Mouse (Mus musculus) adrenal gland, postnatal 25 days (tissue): ENCODE data around the gene Sptbn4. TPM values are rescaled to one million over a fixed set of nuclear protein-coding genes. Genes with fewer than 3 reads are reported as not detected.
A peak's percentile ranks its signal among the peaks of the same experiment; 100 is the strongest.

Experiments used
- DNase-seq: peaks from one replicate; pipeline ENCODE4 v3.0.0; 2021; ENCODE audit warnings: mixed read lengths
- total RNA-seq: library from RNA; stranded (reverse); gene quantifications from 2 replicates; pipeline ENCODE4 v1.2.3, GENCODE M21; 2021

Sptbn4 gene
- total RNA-seq, 1 experiment from 2014 or later, result 2.1 TPM

DNA sequence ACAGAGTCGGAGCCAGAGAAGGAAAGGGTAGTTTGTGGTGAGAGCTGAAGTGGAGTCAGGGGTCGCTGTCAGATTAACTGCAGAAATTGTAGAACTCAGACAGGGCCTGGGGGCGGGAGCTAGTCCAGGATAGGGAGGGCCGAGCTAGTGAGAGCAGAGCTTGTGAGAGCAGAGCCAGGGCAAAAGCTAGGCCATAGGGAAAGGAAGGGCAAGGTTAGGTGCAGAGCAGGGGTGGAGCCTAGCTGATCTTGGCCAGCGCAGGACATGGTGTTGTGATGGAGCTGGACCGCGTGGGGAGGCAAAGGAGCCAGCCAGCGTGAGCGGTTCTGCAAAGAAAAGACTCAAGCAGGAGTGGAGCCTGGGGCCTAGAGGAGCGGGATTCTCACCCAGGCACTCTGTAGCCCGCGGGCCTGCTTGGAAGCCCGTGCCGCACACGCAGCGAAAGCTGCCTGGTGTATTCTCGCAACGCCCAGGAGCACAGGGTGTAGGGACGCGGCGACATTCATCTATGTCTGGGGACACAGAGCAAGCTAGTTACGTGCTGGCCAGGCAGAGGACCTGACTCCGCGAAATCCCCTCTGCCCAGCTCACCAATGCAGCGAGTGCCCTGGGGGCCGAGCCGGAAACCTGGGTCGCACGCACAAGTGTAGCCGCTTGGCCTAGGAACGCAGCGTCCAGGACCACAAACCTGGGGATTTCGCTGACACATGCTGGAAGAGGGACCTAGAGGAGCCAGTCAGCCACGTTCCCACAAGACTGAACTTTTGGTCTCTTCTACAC is 121.2 kb downstream of the Sptbn4 start:
- no peak for DNase-seq

DNA sequence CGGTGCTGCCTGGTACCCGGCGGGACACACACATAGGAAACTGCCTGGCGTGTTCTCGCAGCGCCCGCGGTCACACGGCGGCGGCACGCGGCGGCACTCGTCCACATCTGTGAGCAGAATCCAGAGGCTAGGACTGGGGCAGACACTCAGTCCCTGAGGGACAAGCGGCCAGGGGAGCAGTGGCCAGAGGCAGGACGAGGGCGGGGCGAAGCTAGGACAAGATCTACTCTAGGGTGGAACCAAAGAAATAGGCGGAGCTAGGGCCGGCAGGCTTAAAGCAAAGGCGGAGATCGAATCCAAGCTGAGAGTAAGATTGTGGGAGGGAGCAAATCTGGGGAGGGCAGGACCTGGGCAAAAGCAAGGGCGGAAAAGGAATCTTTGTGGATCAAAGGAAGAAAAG is 121.8 kb downstream of the Sptbn4 start:
- DNase-seq, result peak; percentile 76

DNA sequence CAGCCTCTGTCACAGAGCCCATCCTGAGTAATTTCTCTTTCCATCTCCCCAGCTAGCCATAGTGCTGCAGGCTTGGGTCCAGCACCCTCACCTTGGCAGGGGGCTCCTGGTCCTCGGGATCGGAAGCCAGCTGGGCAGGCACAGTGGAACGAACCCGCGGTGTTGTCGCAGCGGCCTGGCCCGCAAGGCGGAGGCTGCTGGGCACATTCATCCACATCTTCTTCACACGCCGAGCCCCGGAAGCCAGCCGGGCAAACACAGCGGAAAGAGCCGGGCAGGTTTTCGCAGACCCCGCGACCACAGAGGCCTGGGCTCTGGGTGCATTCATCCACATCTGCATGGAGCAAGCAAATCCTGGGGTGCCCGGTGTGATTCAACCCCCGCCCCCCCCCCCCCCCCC is 122.6 kb downstream of the Sptbn4 start:
- no peak for DNase-seq

DNA sequence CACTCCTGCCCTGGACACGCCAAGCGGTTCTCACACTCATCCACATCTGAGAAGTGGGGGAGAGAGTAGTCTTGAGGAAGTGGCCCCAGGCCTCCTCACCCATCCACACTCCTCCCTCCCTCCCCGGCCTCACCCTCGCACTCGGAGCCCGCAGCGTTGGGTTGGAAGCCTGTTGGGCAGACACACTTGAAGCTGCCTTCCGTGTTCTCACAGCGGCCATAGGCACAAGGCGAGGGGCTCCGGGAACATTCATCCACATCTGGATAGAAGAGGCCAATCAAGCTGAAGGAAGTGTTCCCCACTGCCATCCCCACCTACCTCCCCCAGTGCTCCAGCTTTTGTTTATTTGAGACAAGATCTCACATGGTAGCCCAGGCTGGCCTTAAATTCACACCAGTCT is 123.3 kb downstream of the Sptbn4 start:
- DNase-seq, result no peak

DNA sequence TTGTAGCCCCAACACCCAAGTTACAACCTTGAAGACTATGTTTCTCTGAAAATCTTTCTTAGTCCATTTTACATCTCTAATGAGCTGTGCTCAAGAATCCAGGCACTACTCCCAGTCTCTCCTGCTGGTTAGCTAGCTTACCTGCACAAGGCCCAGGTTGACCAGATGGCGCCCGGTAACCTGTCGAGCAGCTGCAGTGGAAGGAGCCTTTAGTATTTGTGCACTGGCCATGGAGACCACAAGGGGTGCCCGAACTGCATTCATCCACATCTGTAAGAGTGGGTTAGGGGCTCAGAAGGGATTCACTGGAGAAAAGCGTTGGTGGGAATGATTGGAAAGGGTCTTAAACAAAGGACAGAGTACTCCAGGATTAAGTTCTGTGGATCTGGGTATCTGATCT is 124.5 kb downstream of the Sptbn4 start:
- DNase-seq, result no peak

DNA sequence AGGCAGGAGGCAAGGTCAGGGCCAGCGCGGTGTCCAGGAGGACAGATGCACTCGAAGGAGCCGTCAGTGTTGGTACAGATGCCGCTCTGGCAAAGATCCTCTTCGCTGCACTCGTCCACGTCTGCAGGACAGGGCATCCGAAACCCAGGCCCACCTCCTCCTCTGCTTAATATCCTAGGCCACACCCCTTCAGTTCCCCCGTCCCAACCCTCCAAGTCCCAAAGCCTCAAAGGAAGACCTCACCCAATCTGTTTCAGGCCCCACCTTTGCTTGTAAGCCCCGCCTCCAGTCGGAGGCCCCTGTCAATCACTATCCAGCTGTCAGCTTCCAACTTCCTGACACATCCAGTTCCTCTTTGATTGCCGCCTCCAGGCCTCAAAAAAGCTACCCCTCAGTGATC is 125.2 kb downstream of the Sptbn4 start:
- no peak for DNase-seq

DNA sequence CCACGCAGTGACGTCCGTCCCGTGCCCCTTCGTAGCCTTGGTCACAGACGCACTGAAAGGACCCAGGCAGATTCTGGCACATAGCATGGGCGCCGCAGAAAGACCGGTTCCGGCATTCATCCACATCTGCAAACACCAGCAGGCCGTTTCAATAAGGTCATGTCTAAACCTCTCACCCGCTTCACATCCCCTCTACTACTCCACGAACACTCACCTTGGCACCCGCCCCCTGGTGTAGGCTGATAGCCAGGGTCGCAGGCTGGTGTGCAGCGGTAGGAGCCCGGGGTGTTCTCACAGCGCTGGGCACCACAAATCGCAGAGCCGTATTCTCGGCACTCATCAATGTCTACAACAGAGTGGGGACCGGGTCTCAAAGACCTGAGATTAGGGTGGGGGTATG is 128.1 kb downstream of the Sptbn4 start:
- no peak for DNase-seq

DNA sequence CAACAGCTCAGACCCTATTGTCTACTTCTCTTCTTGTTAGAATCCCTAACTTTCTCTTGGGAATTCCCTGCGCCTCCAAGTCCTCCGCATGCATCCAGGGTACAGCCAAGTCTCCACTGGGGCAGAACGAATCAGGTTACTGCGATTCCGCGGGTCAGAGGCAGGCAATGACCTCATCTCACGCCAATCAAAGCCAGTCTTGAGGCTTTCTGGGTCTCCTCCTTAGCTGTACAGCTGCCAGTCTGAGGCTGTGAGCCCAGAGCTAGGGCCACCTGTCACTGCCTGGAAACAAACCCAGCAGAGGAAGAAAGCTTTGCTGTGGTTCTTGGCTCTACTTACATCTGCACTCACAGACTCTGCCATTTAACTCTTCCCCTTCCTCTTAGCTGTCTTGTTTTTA is 131.5 kb downstream of the Sptbn4 start:
- no peak for DNase-seq

DNA sequence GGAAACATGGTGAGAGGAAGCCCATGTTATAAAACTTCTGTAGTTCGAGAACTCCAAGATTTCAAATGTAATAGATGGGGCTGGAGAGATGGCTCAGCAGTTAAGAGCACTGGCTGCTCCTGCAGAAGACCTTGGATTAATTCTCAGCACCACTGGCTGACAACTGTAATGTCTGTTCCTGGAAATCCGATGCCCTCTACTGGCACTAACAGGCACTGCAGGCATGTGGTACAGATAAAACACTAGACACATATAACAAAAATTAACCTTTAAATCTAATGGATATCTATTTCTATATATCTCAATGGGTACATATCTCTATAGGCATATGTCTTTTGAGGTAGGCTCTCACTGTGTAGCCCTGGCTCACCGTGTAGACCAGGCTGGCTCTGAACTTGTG is 133.1 kb downstream of the Sptbn4 start:
- no peak for DNase-seq

DNA sequence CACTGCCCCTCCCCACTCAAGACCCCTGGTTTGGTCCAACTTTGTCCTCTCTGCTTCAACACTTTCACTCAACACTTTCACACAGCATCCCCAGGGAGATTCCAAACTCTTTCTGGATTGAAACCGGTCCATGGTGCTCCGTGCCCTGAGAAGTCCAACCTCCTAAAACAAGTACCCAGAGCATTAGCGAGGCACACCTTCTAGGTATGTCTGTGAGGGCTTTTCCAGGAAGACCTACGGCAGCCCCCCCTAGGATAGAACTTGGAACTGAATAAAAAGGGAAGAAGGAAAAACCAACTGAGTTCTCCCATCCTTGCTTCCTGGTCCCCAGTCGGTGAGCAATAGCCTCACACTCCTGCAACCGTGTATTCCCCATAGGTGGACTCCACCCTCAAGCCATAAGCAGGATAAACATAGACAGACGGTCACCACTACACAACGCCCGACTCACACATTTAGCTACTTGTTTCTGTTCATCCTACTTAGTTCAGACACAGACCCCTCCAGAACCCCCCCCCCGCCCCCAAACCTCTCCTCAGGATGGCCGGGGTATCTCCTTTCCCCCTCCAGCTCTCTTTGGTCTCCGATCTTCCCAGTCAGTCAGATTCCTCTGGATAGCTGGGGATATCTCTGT is 135.7 kb downstream of the Sptbn4 start:
- DNase-seq, result no peak

DNA sequence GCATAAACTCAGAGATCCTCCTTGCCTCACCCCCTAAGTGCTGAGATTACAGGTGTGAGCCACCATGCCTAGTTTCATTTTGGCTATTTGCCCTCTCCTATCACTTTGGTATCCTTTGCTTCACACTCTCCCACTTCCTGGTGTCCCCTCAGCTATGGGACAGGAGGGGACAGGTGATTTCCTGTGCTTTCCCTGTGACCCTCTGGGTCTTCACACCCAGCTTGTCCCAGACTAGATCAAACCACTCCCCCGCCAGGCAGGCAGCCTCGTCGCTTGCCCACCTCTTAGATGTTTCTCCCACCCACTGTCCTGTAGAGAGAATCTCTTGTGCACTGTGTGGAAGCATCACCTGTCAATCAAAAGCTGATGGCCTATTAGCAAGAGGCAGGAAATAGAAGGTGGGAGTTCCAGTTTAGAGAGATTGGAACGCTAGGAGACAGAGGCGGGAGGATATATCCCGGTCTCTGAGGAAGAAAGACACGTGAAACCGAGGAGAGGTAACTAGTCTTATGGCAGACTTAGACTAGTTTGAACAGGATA is 136.4 kb downstream of the Sptbn4 start:
- no peak for DNase-seq

DNA sequence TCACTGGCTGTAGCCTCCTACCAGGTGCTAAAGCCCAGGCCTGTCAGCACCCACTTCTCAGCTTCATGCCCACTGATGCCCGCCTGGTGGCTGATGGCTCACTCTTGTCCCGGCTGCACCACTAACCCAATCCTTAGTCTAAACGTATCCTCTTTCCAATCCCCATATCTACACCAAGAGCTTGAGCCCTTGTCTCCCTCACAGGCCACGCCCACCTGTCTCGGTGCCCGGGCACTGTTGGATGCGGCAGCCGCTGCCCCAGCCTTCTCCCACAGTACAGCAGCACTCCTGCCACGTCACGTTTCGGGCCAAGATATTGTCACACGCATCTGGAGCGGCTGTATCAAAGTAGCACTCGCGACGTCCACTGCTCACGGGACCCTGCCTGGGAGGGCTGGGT is 137.2 kb downstream of the Sptbn4 start:
- DNase-seq, result peak; percentile 61

DNA sequence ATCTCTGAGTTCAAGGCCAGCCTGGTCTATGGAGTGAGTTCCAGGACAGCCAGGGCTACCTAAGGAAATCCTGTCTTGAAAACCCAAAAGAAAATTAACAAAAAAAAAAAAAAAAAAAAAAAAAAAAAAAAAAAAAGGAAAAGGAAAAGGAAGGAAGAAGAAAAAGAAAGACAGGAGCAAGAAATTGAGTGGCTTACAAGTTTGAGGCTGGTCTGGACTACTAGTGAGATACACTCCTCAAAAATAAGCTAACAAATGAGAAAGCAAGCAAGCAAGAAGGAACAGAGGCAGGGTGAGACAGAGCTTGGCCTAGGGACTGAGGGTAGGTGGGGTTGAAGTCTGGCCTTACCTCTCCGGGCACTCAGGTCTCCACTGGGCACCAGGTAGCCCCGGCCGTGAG is 137.7 kb downstream of the Sptbn4 start:
- no peak for DNase-seq

DNA sequence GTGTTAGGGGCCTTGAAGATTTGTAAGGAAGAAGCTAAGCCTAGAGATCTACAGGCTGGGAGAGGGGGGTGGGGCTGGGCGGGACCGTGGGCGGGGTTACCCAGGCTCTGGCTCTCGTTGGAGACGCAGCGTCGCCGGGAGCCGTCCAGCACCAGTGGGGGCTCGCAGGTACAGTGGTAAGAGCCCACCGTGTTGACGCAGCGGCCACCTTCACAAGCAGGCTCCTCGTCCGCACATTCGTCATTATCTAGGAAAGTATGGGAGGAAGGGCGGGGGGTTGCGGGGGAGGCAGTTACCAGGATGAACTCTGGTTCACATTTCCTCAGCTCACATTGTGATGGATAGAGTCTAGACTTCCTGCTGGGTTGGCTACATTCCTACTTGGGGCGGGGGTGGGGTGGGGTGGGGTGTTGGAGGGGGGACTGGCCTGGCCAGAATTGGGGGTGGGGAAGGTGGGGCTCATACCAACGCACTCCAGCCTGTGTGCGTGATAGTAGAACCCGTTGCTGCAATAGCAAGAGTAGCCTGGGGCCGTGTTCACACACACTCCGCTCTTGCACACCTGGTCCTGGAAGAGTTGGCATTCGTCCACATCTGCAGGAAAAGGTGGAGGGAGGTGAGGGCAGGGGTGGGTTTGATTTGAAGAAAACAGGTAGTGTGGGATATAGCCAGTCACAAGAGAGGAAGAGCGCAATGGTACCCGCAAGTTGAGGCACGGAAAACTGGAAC is 138.5 kb downstream of the Sptbn4 start:
- DNase-seq, result no peak

DNA sequence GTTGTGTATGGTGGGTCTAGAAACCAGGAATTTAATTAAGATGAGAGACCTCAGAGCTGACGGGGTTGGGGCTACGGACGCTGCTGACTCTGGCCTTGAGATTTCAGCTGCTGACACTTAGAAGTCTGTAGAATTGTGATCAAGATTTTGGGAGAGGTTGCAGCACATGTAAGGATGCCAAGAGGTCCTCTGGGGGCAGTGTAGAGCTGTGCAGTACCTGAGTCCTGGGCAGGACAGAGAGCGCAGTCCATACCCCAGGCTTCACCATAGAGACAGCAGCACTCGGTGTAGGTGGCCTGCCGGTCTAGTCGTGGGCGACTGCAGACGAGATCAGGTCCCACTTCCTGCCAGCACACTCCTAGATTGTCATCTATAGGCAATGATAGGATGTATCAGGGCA is 139.9 kb downstream of the Sptbn4 start:
- DNase-seq, result no peak

Other genes with a start within 250 kb of the Sptbn4 start
- 15.9 and 18.3 TPM in 2 replicates for gene Itpkc, start 219.0 kb downstream of the Sptbn4 start, total RNA-seq
- 74.4 and 90.3 TPM in 2 replicates for gene Coq8b, start 214.7 kb downstream of the Sptbn4 start, total RNA-seq
- 8.4 and 12.6 TPM in 2 replicates for gene Numbl, start 189.3 kb downstream of the Sptbn4 start, total RNA-seq
- gene Ltbp4, start 110.0 kb downstream of the Sptbn4 start, total RNA-seq, result 62.9 and 66.6 TPM in 2 replicates
- 23.3 and 28.6 TPM in 2 replicates for gene Shkbp1, start 91.7 kb downstream of the Sptbn4 start, total RNA-seq
- gene Gm20479, start 90.3 kb downstream of the Sptbn4 start, total RNA-seq, result 0.91 TPM in 1 of 2 replicates, not detected in the other
- 51.7 and 52.7 TPM in 2 replicates for gene Blvrb, start 292 bp upstream of the Sptbn4 start, total RNA-seq
- gene Sertad3, start 26.1 kb upstream of the Sptbn4 start, total RNA-seq, result 18.5 and 19.6 TPM in 2 replicates
- gene Sertad1, start 39.2 kb upstream of the Sptbn4 start, total RNA-seq, result 24.1 and 26.7 TPM in 2 replicates
- gene Prx, start 51.6 kb upstream of the Sptbn4 start, total RNA-seq, result 2.6 and 2.7 TPM in 2 replicates
- gene Hipk4, start 75.6 kb upstream of the Sptbn4 start, total RNA-seq, result 0.88 TPM in 1 of 2 replicates, not detected in the other
- gene Pld3, start 105.5 kb upstream of the Sptbn4 start, total RNA-seq, result 108 and 114 TPM in 2 replicates
- gene 2310022A10Rik, start 105.5 kb upstream of the Sptbn4 start, total RNA-seq, result 16.9 and 18.0 TPM in 2 replicates
- gene Akt2, start 143.9 kb upstream of the Sptbn4 start, total RNA-seq, result 150 and 209 TPM in 2 replicates
- not detected in 2 replicates for gene Ttc9b, start 206.2 kb upstream of the Sptbn4 start, total RNA-seq
- gene Map3k10, start 226.9 kb upstream of the Sptbn4 start, total RNA-seq, result 27.2 and 30.2 TPM in 2 replicates
- gene Zfp607b, start 241.7 kb upstream of the Sptbn4 start, total RNA-seq, result 0.81 and 1.3 TPM in 2 replicates